Mouse (Mus musculus): ENCODE data around the gene Gabpb2. TPM values are rescaled to one million over a fixed set of nuclear protein-coding genes. Genes with fewer than 3 reads are reported as not detected.
A peak's percentile ranks its signal among the peaks of the same experiment; 100 is the strongest.
"Not testable (repeated sequence)": the region's sequence is repeated elsewhere in the genome, so short reads cannot be mapped to it uniquely, and the experiment has no call there.

Gabpb2 gene
- total RNA-seq, 2 experiments from 2014 or later = 10.9 to 11.7 TPM

- no peak for DNase-seq
- intact Hi-C loops (cut with DNase I) = no loop called here
Observed at GRCm38 (mm10) chr3:95233303-95233980, 15.7 kb upstream of the Gabpb2 start.

DNA sequence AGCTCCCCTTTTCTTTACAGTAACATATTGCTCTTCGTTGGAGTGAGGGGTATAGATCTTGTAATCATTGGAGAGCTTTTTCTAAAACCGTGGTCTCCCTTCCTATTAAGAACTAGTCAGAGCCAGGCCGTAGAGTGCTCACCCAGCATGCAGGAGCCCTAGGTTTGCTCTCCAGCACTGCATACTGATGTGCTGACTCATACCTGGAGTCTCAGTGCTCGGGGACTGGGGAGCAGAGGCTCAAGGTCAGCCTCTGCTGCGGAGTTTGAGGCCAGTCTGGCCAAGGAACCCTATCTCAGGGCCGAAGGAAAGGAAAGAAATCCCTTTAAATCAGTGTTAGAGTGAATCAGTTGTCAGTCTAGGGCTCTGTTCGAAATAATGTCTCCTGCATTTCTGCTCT lies 15.1 kb upstream of the Gabpb2 start:
- intact Hi-C loops (cut with DNase I) = no loop called here
- DNase-seq = peak in 1 of 2 experiments; percentile 12

GRCm38 (mm10) chr3:95231298-95232221 lies 13.8 kb upstream of the Gabpb2 start, which contains the start of gene Mllt11:
Mllt11 (minus strand) TSS chr3:95232171.
- DNase-seq = no peak
- intact Hi-C loops (cut with DNase I) = no loop called here

- intact Hi-C loops (cut with DNase I) = no loop called here
- peak; percentile 26 to 34 for DNase-seq
Observed at GRCm38 (mm10) chr3:95230495-95231297, 13.0 kb upstream of the Gabpb2 start.

DNA sequence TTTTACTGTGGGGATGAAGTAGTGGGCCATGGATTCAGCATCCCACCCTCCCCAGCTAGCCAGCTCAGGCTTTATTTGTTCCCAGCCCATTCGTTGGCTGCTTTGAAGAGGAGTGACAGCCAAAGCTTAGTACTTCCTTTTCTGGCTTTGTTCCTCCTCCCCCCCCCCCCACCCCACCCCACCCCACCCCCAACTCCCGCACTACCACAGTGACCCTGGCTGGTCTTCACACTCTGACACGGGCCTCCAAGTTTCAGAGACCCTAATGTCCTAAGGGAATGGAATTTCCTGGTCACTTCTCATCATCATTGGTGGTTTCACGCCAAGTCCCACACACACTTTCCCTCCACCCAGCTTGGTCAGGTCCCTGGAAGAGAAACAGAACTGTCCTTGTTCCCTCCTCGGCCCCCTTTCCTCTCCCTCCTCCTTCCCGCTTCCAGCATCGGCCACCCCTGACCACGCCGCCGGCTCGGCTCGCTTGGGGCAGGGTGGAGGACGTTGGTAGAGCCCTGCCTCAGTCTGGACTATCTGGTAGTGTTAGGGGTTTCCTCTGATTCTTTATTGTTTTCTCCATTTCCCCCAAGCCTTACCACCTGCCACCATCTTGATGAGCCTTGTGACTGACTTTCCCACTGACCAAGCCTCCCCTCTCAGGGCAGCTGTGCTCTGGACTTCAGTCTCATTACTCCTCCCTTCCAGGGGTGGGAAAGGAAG lies 12.2 kb upstream of the Gabpb2 start:
- intact Hi-C loops (cut with DNase I) = loop anchor here (5.0 kb wide), 1 partner anchor 87 kb away; no protein-coding TSS in a partner anchor

DNA sequence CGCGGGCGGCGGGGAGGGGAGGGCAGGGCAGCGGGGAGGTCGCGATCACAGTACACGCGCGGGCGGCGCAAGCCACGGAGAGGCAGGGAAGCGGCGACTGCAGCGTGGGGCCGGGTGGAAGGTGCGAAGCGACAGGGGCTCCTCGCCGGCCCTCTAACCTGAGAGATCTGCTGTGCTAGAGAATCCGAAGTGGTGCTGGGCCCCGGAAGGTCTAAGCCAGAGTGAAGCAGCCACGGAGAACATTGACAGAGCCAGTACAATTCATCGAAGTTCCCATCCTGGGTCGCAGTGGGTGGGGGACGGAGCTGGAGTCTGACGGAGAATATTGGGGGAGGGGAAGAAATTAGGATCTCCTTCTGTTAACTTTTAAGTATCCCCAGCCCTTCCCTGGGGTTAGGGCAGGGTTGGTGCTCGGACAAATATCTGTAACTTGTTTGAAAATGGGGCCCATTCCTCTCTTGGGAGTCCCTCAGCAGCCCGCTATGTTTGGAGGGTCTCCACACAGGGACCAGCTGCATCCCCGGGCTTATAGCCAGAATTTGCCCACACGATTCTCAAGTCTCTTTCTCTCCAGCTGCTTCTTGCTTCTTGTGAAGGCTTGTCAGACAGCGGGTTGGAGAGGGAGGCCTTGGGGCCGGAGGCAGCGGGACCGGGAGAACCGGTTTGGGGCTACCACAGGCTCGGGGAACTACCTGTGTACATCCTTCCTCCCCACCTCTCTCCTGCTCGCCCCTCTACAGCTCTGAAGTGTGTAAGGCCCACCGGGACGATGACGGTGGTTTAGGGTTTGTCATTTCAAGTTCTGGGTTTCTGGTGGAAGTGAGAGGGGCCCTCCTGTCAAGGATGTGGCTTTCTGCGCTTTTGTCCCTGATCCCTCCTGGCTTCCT lies 11.4 kb upstream of the Gabpb2 start:
- intact Hi-C loops (cut with DNase I) = loop anchor here (1.0 to 5.0 kb wide), 2 partner anchors 12 to 88 kb away; partner anchors contain the start of gene Gabpb2
- DNase-seq = peak; percentile 42 to 50

More for the DNA sequence above, 12.2 kb upstream of the Gabpb2 start:
- peak; percentile 57 to 77 for DNase-seq

GRCm38 (mm10) chr3:95228148-95228893 lies 10.6 kb upstream of the Gabpb2 start, which contains the start of gene Cdc42se1:
Cdc42se1 (plus strand) TSS chr3:95228732.
- intact Hi-C loops (cut with DNase I) = loop anchor here (1.0 to 5.0 kb wide), 2 partner anchors 11 to 89 kb away; partner anchors contain the start of gene Gabpb2
- DNase-seq = peak; percentile 86 to 90

GRCm38 (mm10) chr3:95227214-95227613 lies 9.5 kb upstream of the Gabpb2 start:
- intact Hi-C loops (cut with DNase I) = loop anchor here (5.0 kb wide), 1 partner anchor 90 kb away; no protein-coding TSS in a partner anchor
- no peak for DNase-seq

- no peak for DNase-seq
- intact Hi-C loops (cut with DNase I) = no loop called here
Observed at GRCm38 (mm10) chr3:95224295-95224694, 6.6 kb upstream of the Gabpb2 start.

DNA sequence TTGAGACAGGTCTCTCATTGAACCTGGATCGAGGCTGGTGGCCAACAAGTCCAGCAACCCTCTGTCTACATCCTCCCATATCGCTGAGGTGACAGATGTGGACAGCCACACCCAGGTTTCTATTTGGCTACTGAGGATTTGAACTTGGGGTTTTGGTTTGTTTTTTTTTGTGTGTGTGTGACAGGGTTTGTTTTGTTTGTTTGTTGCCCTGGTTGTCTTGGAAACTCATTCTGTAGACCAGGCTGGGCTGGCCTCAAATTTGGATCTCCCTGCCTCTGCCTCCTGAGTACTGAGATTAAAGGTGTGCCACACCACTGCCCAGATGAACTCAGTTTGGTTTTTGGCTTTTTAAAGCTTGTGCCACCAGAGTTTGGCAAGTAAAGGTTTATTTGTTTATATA lies 5.3 kb upstream of the Gabpb2 start:
- DNase-seq = no peak
- intact Hi-C loops (cut with DNase I) = no loop called here

DNA sequence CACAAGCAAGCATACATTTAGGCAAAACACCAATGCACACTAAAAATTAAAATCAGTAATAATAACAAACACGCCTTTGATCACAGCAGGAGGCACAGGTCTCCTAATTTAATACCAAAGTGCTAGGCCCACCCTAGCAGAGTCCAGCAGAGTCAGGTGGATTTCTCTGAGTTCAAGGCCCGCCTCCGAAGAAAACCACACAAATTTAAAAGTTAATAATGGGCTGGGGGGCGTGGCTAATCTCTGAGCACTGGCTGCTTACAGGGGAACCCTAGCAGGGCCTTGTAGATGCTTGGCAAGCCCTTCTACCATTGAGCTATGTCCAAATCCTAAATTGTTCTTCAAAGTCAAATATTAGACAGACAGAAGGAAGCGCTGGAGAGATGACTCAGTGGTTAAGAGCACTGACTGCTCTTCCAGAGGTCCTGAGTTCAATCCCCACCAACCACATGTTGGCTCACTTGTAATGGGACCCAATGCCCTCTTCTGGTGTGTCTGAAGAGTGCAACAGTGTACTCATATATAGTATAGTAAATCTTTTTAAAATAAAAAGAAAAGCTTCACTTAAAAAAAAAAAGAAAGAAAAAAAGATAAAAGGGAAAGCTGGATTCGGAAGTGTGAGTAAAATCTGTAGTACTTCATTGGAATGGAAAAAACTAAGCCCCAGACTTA lies 886 bp upstream of the Gabpb2 start:
- DNase-seq = no peak
- intact Hi-C loops (cut with DNase I) = loop anchor here (5.0 kb wide), 1 partner anchor 64 kb away; the partner anchor contains the start of genes Mindy1 and Prune1

DNA sequence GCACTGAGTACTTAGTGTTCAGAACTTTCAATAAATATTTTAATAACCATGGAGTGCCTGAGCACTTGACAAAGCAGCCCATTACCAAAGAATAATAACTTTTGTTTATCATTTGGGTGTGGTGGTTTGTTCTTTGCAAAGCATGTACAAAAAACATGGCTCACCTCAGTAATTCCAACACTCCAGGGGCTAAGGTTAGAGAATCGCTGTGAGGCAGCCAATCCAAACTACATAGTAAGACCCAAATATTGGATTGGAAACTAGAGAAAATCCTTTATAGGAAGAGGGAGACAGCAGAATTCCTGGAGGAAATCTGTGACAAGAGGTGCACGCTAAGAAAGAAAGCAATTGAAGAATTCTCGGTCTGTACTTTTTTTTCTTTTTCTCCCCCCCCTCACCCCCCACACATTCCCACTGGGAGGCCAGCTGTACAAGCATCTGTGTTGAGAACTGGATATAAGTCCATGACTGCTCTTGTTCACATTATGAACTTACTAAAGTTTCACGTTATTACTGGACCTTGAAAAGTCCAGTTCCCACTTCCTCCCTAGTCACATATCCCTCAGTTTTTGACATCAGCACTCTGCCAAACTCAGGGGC lies 961 bp downstream of the Gabpb2 start:
- intact Hi-C loops (cut with DNase I) = loop anchor here (1.0 to 5.0 kb wide), 4 partner anchors 12 to 74 kb away; partner anchors contain the start of genes Cdc42se1, Mindy1, Prune1 and Tnfaip8l2
- DNase-seq = no peak

GRCm38 (mm10) chr3:95213609-95213975 lies 4.1 kb downstream of the Gabpb2 start:
- intact Hi-C loops (cut with DNase I) = no loop called here
- DNase-seq = no peak

- intact Hi-C loops (cut with DNase I); DNase-seq: not testable (repeated sequence)
Observed at GRCm38 (mm10) chr3:95212889-95213608, 4.7 kb downstream of the Gabpb2 start.

DNA sequence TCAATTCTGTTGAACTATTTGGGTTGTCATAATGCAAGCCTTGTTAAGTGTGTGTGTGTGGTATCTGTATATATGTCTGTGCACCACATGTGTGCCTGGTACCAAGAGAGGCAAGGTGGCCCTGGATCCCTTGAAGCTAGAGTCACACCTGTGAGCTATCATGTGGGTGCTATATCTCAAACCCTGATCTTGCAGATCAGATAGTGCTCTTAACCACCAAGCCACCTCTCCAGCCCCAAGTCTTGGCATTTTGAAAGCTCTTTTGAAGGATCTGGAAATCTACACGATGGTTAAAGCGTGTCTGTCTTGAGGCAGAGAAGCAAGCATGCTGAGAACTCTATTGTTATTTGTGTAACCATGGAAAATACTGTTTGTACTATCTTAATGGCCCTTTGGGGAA lies 7.1 kb downstream of the Gabpb2 start:
- no peak for DNase-seq
- intact Hi-C loops (cut with DNase I) = no loop called here

GRCm38 (mm10) chr3:95208286-95208685 lies 9.4 kb downstream of the Gabpb2 start:
- DNase-seq = no peak
- intact Hi-C loops (cut with DNase I) = no loop called here

Measured in heart, postnatal 36 days (tissue).